Mouse (Mus musculus) C2C12 (cell line): ENCODE data around the gene Zfp943.
"Not testable (repeated sequence)": the region's sequence is repeated elsewhere in the genome, so short reads cannot be mapped to it uniquely, and the experiment has no call there.

ENCODE experiments used
- CTCF ChIP-seq: IDR thresholded peaks from one replicate; pipeline ENCODE4 v1.5.1; 2011; ENCODE audit not compliant: control insufficient read depth, insufficient read depth, insufficient read length
- MAX ChIP-seq: IDR thresholded peaks from one replicate; pipeline ENCODE4 v1.6.1; 2011; ENCODE audit warnings: mild to moderate bottlenecking, control low read depth
- USF1 ChIP-seq: IDR thresholded peaks from one replicate; pipeline ENCODE4 v1.6.1; 2011; ENCODE audit warnings: low read depth, mild to moderate bottlenecking, control low read depth, moderate library complexity

GRCm38 (mm10) chr17:22083224-22083623 is 120.9 kb downstream of the Zfp943 start:
- not testable (repeated sequence) for TF ChIP-seq CTCF, MAX, USF1
